Mouse (Mus musculus): ENCODE measurements around the gene Olfr127. TPM values are rescaled to one million over a fixed set of nuclear protein-coding genes. Genes with fewer than 3 reads are reported as not detected.
"Not testable (repeated sequence)": the region's sequence is repeated elsewhere in the genome, so short reads cannot be mapped to it uniquely, and the experiment has no call there.

Olfr127 gene
- not detected in 2 replicates for polyA plus RNA-seq (2014; fragmentation: Nextera tagmentation; extraction: Ambion mirVana)

- Histone ChIP-seq H3K9ac (ENCODE audit: low read length) (no peak within 1 kb of the TSS), H3K27ac (ENCODE audit: low read depth) (no peak within 1 kb of the TSS), H3K36me3 (ENCODE audit: control insufficient read depth, insufficient read depth, low read length) (no peaks in the 10 kb centered on the region), H3K4me2 (ENCODE audit: low read length) (no peak within 1 kb of the TSS), H3K9me3 (ENCODE audit: control insufficient read depth, low read length) (no peaks in the 10 kb centered on the region), H3K27me3 (replicated peaks; ENCODE audit: control insufficient read depth, insufficient read depth, low read length) (no peaks in the 10 kb centered on the region), H3K4me1 (replicated peaks; ENCODE audit: control insufficient read depth, insufficient read depth, low read length) (no peaks in the 10 kb centered on the region), H3K4me3 (ENCODE audit: low read depth, low read length) (no peak within 1 kb of the TSS)
- ATAC-seq (replicated peaks; ENCODE audit: low FRiP score, low TSS enrichment, low read depth) (no peak), DNase-seq (ENCODE audit: low spot score) (no peak)
- WGBS, result 85% methylated on average over 1 of the region's 1 CpGs
These were observed at the start of gene Olfr127 for GRCm38 (mm10) chr17:37900137-37900536. Gene Olfr127 (plus strand): TSS chr17:37900437.

DNA sequence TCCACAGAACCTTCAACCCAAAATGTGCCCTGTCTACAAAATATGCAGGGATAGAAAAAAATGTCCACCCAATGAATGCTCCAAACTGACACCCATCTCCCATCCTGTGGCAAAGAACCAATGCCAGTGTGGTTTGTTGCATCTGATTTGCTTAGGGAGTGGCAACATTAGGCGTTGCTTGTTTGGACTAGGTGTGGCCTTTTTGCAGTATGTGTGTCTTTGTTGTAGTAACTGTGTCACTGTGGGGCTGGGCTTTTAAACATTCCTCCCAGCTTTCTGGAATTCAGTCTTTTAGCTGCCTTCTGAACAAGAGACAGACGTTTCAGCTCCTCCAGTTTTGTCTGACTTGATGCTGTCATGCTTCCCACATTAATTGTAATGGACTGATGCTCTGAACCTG lies 36.3 kb upstream of the Olfr127 start:
- H3K36me3 ChIP-seq (ENCODE audit: control insufficient read depth, insufficient read depth, low read length), result no peaks in the 10 kb centered on the region
- H3K9ac ChIP-seq (ENCODE audit: low read length), result no peak overlapping the region
- H3K27ac ChIP-seq (ENCODE audit: low read depth), result no peak overlapping the region
- H3K27me3 ChIP-seq (replicated peaks; ENCODE audit: control insufficient read depth, insufficient read depth, low read length), result no peaks in the 10 kb centered on the region
- H3K4me3 ChIP-seq (ENCODE audit: low read depth, low read length), result no peak overlapping the region
- WGBS, result 77% methylated on average over 2 of the region's 2 CpGs
- ATAC-seq (replicated peaks; ENCODE audit: low FRiP score, low TSS enrichment, low read depth), result no peak
- no peaks in the 10 kb centered on the region for H3K4me1 ChIP-seq (replicated peaks; ENCODE audit: control insufficient read depth, insufficient read depth, low read length)
- H3K9me3 ChIP-seq (ENCODE audit: control insufficient read depth, low read length), result no peaks in the 10 kb centered on the region
- no peak for DNase-seq (ENCODE audit: low spot score)
- no peak overlapping the region for H3K4me2 ChIP-seq (ENCODE audit: low read length)

DNA sequence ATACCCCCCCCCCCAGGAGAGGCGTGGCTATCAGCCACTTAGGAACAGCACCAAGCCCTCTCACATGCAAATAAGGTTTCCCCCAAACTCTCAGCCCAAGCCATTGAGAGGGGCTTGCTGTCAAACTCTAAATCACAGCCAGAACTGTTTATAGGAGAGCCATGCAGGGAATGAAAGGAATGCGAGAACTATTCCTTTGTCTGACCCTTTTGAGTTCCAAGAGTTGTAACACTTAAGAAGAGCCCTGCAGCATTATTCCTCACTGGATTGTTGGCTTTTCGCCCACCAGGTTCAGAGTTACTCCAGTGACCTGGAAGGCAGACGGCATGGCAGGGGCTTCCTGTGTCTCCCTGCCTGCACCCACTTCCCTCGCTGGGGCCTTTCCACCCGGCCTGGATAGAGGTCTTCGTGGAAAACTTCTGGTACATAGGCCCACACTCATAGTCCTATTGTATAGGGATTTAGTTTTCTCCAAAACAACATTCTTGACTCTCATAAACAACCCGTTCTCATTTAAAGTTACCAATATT lies 30.5 kb upstream of the Olfr127 start:
- DNase-seq (ENCODE audit: low spot score) (peak; percentile 48), ATAC-seq (replicated peaks; ENCODE audit: low FRiP score, low TSS enrichment, low read depth) (no peak)
- Histone ChIP-seq H3K4me2 (ENCODE audit: low read length) (no peak overlapping the region), H3K4me1 (replicated peaks; ENCODE audit: control insufficient read depth, insufficient read depth, low read length) (no peaks in the 10 kb centered on the region), H3K9ac (ENCODE audit: low read length) (no peak overlapping the region), H3K27me3 (replicated peaks; ENCODE audit: control insufficient read depth, insufficient read depth, low read length) (no peaks in the 10 kb centered on the region), H3K27ac (ENCODE audit: low read depth) (no peak overlapping the region), H3K4me3 (ENCODE audit: low read depth, low read length) (no peak overlapping the region), H3K36me3 (ENCODE audit: control insufficient read depth, insufficient read depth, low read length) (no peaks in the 10 kb centered on the region), H3K9me3 (ENCODE audit: control insufficient read depth, low read length) (no peaks in the 10 kb centered on the region)
- WGBS, result 22% methylated on average over 8 of the region's 8 CpGs

- 77% methylated on average over 3 of the region's 3 CpGs for WGBS
- H3K4me2 ChIP-seq (ENCODE audit: low read length), result no peak overlapping the region
- H3K36me3 ChIP-seq (ENCODE audit: control insufficient read depth, insufficient read depth, low read length), result no peaks in the 10 kb centered on the region
- H3K27me3 ChIP-seq (replicated peaks; ENCODE audit: control insufficient read depth, insufficient read depth, low read length), result no peaks in the 10 kb centered on the region
- H3K4me3 ChIP-seq (ENCODE audit: low read depth, low read length), result no peak overlapping the region
- H3K9me3 ChIP-seq (ENCODE audit: control insufficient read depth, low read length), result no peaks in the 10 kb centered on the region
- H3K4me1 ChIP-seq (replicated peaks; ENCODE audit: control insufficient read depth, insufficient read depth, low read length), result no peaks in the 10 kb centered on the region
- no peak overlapping the region for H3K9ac ChIP-seq (ENCODE audit: low read length)
- ATAC-seq (replicated peaks; ENCODE audit: low FRiP score, low TSS enrichment, low read depth), result no peak
- DNase-seq (ENCODE audit: low spot score), result no peak
- H3K27ac ChIP-seq (ENCODE audit: low read depth), result no peak overlapping the region
These were observed 26.4 kb upstream of the Olfr127 start for GRCm38 (mm10) chr17:37873830-37874229.

DNA sequence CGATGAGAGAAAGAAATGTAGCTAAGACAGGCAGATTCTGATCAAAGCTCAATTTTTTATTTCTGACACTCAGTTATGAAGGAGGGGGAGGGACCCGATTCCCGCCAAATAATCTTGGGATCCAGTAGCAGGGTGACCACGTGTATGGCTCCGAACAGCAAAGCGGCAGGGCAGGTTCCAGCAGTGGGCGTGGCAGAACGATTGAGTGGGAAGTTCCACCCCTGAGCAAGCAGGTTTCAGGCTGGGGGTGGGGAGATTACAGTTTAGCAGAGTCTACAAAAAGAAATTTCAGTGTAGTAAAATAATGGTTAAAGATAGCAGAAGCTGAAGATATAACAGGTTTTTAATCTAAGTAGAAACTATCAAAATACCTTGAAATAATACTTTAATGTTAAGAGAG lies 6.6 kb downstream of the Olfr127 start:
- not testable (repeated sequence) for H3K9me3 ChIP-seq (ENCODE audit: control insufficient read depth, low read length); H3K4me3 ChIP-seq (ENCODE audit: low read depth, low read length); H3K9ac ChIP-seq (ENCODE audit: low read length); ATAC-seq (replicated peaks; ENCODE audit: low FRiP score, low TSS enrichment, low read depth); H3K27me3 ChIP-seq (replicated peaks; ENCODE audit: control insufficient read depth, insufficient read depth, low read length); H3K4me2 ChIP-seq (ENCODE audit: low read length); H3K27ac ChIP-seq (ENCODE audit: low read depth); H3K36me3 ChIP-seq (ENCODE audit: control insufficient read depth, insufficient read depth, low read length); DNase-seq (ENCODE audit: low spot score); H3K4me1 ChIP-seq (replicated peaks; ENCODE audit: control insufficient read depth, insufficient read depth, low read length)
- 75% methylated on average over 8 of the region's 8 CpGs for WGBS

- H3K27me3 ChIP-seq (replicated peaks; ENCODE audit: control insufficient read depth, insufficient read depth, low read length), result no peaks in the 10 kb centered on the region
- no peak within 1 kb of the TSS for H3K4me2 ChIP-seq (ENCODE audit: low read length)
- no peak within 1 kb of the TSS for H3K4me3 ChIP-seq (ENCODE audit: low read depth, low read length)
- H3K27ac ChIP-seq (ENCODE audit: low read depth), result no peak within 1 kb of the TSS
- ATAC-seq (replicated peaks; ENCODE audit: low FRiP score, low TSS enrichment, low read depth) (no peak), DNase-seq (ENCODE audit: low spot score) (no peak)
- H3K9ac ChIP-seq (ENCODE audit: low read length), result no peak within 1 kb of the TSS
- H3K36me3 ChIP-seq (ENCODE audit: control insufficient read depth, insufficient read depth, low read length), result no peaks in the 10 kb centered on the region
- H3K9me3 ChIP-seq (ENCODE audit: control insufficient read depth, low read length), result no peaks in the 10 kb centered on the region
- H3K4me1 ChIP-seq (replicated peaks; ENCODE audit: control insufficient read depth, insufficient read depth, low read length), result no peaks in the 10 kb centered on the region
These were observed 20.0 kb downstream of the Olfr127 start, which contains the start of gene Olfr128 for GRCm38 (mm10) chr17:37920248-37920647. Gene Olfr128 (plus strand): TSS chr17:37920548.

- Histone ChIP-seq H3K4me1 (replicated peaks; ENCODE audit: control insufficient read depth, insufficient read depth, low read length) (no peaks in the 10 kb centered on the region), H3K27ac (ENCODE audit: low read depth) (no peak within 1 kb of the TSS), H3K9ac (ENCODE audit: low read length) (no peak within 1 kb of the TSS), H3K27me3 (replicated peaks; ENCODE audit: control insufficient read depth, insufficient read depth, low read length) (no peaks in the 10 kb centered on the region), H3K36me3 (ENCODE audit: control insufficient read depth, insufficient read depth, low read length) (no peaks in the 10 kb centered on the region), H3K4me2 (ENCODE audit: low read length) (no peak within 1 kb of the TSS), H3K9me3 (ENCODE audit: control insufficient read depth, low read length) (no peaks in the 10 kb centered on the region), H3K4me3 (ENCODE audit: low read depth, low read length) (no peak within 1 kb of the TSS)
- WGBS, result 72% methylated on average over 2 of the region's 2 CpGs
- ATAC-seq (replicated peaks; ENCODE audit: low FRiP score, low TSS enrichment, low read depth), result no peak
- no peak for DNase-seq (ENCODE audit: low spot score)
These were observed 52.7 kb downstream of the Olfr127 start, which contains the start of gene Olfr761 for GRCm38 (mm10) chr17:37952979-37953378. Gene Olfr761 (minus strand): TSS chr17:37953079.

Other genes with a start within 250 kb of the Olfr127 start
- not detected in 2 replicates for gene Olfr117, start 236.7 kb upstream of the Olfr127 start, polyA plus RNA-seq (2014; fragmentation: Nextera tagmentation; extraction: Ambion mirVana)
- not detected in 2 replicates for gene Olfr118, start 233.4 kb upstream of the Olfr127 start, polyA plus RNA-seq (2014; fragmentation: Nextera tagmentation; extraction: Ambion mirVana)
- not detected in 2 replicates for gene Olfr119, start 203.9 kb upstream of the Olfr127 start, polyA plus RNA-seq (2014; fragmentation: Nextera tagmentation; extraction: Ambion mirVana)
- not detected in 2 replicates for gene Olfr120, start 178.6 kb upstream of the Olfr127 start, polyA plus RNA-seq (2014; fragmentation: Nextera tagmentation; extraction: Ambion mirVana)
- not detected in 2 replicates for gene Olfr121, start 151.6 kb upstream of the Olfr127 start, polyA plus RNA-seq (2014; fragmentation: Nextera tagmentation; extraction: Ambion mirVana)
- not detected in 2 replicates for gene Olfr122, start 131.8 kb upstream of the Olfr127 start, polyA plus RNA-seq (2014; fragmentation: Nextera tagmentation; extraction: Ambion mirVana)
- not detected in 2 replicates for gene Olfr123, start 106.9 kb upstream of the Olfr127 start, polyA plus RNA-seq (2014; fragmentation: Nextera tagmentation; extraction: Ambion mirVana)
- gene Olfr124, start 100.5 kb upstream of the Olfr127 start, polyA plus RNA-seq (2014; fragmentation: Nextera tagmentation; extraction: Ambion mirVana), result not detected in 2 replicates
- gene Olfr125, start 67.5 kb upstream of the Olfr127 start, polyA plus RNA-seq (2014; fragmentation: Nextera tagmentation; extraction: Ambion mirVana), result not detected in 2 replicates
- gene Olfr126, start 53.0 kb upstream of the Olfr127 start, polyA plus RNA-seq (2014; fragmentation: Nextera tagmentation; extraction: Ambion mirVana), result not detected in 2 replicates
- not detected in 2 replicates for gene Olfr128, start 20.1 kb downstream of the Olfr127 start, polyA plus RNA-seq (2014; fragmentation: Nextera tagmentation; extraction: Ambion mirVana)
- not detected in 2 replicates for gene Olfr761, start 52.6 kb downstream of the Olfr127 start, polyA plus RNA-seq (2014; fragmentation: Nextera tagmentation; extraction: Ambion mirVana)
- not detected in 2 replicates for gene Olfr129, start 159.6 kb downstream of the Olfr127 start, polyA plus RNA-seq (2014; fragmentation: Nextera tagmentation; extraction: Ambion mirVana)
- gene Olfr130, start 163.5 kb downstream of the Olfr127 start, polyA plus RNA-seq (2014; fragmentation: Nextera tagmentation; extraction: Ambion mirVana), result not detected in 2 replicates
- not detected in 2 replicates for gene Olfr131, start 188.3 kb downstream of the Olfr127 start, polyA plus RNA-seq (2014; fragmentation: Nextera tagmentation; extraction: Ambion mirVana)
- not detected in 2 replicates for gene Olfr132, start 234.1 kb downstream of the Olfr127 start, polyA plus RNA-seq (2014; fragmentation: Nextera tagmentation; extraction: Ambion mirVana)
- not detected in 2 replicates for gene Olfr133, start 244.8 kb downstream of the Olfr127 start, polyA plus RNA-seq (2014; fragmentation: Nextera tagmentation; extraction: Ambion mirVana)

All from intestine, embryonic 14.5 days (tissue).